Mouse (Mus musculus) kidney, adult 11 months (tissue): ENCODE measurements around the gene Sufu.

ENCODE experiments used
- DNase-seq: peaks from one replicate; pipeline ENCODE4 v3.0.0; 2022

Gene Sufu

GRCm38 (mm10) chr19:46533525-46533924 is 136.8 kb downstream of the Sufu start:
- no peak for DNase-seq

- DNase-seq = no peak
These were observed 137.9 kb downstream of the Sufu start for GRCm38 (mm10) chr19:46534542-46535098.

- DNase-seq = no peak
These were observed 140.7 kb downstream of the Sufu start for GRCm38 (mm10) chr19:46537357-46537756.

GRCm38 (mm10) chr19:46538213-46538612 is 141.5 kb downstream of the Sufu start:
- DNase-seq = no peak
